Mouse (Mus musculus): ENCODE measurements at regions not wholly inside any gene's neighbourhood (a gene's known extent, or its start where the extent isn't known, plus 50 kb on each side); places are given as distances from the start of the nearest gene placed in this dataset.
A peak's percentile ranks its signal among the peaks of the same experiment; 100 is the strongest.

DNA sequence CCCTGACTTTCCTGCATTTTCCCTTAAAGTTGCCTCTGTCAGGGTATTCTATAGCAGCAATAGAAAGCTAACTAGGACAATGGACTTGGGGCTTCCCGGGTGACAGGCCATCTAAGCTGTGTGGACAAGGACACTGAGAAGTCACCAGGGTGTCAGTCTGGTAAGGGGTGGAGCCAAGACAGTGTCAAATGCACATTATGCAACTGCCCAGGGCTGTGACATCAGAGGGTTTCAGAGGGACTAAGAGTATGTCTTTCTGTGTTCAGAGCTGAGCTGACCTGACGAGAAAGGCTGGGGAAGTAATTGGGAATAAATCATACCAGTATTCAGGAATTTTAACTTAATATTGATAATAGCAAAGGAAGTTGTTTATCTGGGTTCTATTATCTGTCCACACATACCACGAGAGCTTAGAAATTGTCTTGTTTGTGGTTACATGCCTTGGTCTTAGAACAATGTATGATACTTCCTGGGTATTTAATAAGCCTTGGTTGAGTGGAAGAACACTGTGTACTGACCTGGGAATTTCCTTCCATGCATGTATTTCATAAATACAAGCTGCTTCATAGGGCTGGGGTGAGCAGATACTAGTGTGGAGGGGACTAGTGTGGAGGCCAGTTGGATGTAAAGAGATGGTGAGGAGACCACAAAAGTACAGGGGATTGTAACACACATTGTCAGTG lies 279.6 kb upstream of the Pabpc6 start:
- Histone ChIP-seq H3K4me1 (no peaks in the 10 kb centered on the region), H3K4me3 (no peak overlapping the region), H3K27ac (no peak overlapping the region), H3K27me3 (ENCODE audit: low read depth, poor library complexity, severe bottlenecking) (no peaks in the 10 kb centered on the region), H3K9me3 (replicated peaks) (no peaks in the 10 kb centered on the region), H3K36me3 (no peaks in the 10 kb centered on the region)
- 85% methylated on average over 3 of the region's 3 CpGs for WGBS
- DNase-seq (ENCODE audit: low spot score) = no peak

DNA sequence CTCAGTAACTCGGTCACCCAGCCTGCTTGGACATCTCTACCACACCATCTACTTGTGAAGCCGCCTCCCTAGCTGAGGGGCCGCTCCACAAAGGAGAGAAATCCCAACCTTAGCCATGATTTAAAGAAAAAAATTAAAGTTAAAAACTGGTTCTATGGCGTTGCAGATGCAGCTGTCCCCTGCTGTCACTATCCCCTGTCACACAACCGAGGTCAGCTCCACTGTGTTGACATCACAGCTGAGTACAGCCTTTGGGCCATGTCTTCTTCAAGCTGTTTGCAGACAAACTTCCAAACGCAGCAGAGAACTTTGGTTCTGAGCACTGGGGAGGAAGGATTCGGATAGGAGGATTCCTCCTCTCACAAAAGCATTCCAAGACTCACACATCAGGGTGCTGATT lies 278.1 kb upstream of the Pabpc6 start:
- no peaks in the 10 kb centered on the region for H3K36me3 ChIP-seq
- WGBS = 89% methylated on average over 7 of the region's 7 CpGs
- DNase-seq (ENCODE audit: low spot score) = no peak

DNA sequence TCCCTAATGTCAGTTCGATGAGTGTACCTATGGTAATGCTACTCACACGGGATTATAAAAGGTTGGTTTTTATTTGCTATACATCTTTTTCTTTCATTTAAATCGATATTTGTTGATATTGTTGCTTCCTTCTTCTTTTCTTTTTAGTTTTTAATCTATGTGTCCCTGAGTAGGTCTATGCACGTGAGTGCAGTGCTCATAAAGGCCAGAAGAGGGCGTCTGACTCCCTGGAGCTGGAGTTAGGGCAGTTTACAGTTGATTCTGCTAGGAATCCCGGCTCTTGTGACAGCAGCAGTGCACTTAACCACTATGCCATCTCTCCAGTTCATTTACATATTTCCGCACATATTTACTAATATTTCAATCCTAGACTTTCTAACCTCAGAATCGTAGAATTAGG lies 275.0 kb upstream of the Pabpc6 start:
- no peaks in the 10 kb centered on the region for H3K27me3 ChIP-seq (ENCODE audit: low read depth, poor library complexity, severe bottlenecking)
- no peaks in the 10 kb centered on the region for H3K9me3 ChIP-seq (replicated peaks)
- no peak for DNase-seq (ENCODE audit: low spot score)
- H3K27ac ChIP-seq = no peak overlapping the region
- peaks cover 4% of the 10 kb centered on the region; the same call in 1 of the 2 replicates for H3K4me1 ChIP-seq
- H3K4me3 ChIP-seq = no peak overlapping the region
- 87% methylated on average over 8 of the region's 8 CpGs for whole genome bisulfite sequencing
- no peaks in the 10 kb centered on the region for H3K36me3 ChIP-seq

More for the DNA sequence above, 278.1 kb upstream of the Pabpc6 start:
- Histone ChIP-seq H3K27me3 (ENCODE audit: low read depth, poor library complexity, severe bottlenecking) (no peaks in the 10 kb centered on the region), H3K9me3 (replicated peaks) (no peaks in the 10 kb centered on the region), H3K4me3 (no peak overlapping the region), H3K27ac (no peak overlapping the region), H3K4me1 (no peaks in the 10 kb centered on the region)

DNA sequence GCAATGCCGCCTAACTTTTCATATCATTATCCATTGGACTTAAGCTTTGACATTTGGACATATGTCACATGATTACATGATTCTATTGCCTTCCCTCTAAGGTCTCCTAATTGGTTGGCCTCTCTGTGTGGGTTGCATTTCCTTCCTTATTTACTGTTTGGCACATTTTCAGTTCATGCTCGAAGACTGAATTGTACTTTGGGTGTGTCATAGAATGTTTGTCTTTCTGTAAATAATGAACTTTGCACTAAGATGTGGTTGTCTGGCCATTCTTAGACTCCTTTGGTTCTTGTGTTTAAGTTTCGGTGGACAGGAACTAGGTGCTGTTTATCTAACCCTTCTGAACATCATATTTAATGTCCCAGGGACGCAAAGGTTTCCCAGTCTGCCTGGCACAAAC lies 272.7 kb upstream of the Pabpc6 start:
- Histone ChIP-seq H3K4me1 (peaks cover 13% of the 10 kb centered on the region), H3K27ac (no peak overlapping the region), H3K27me3 (ENCODE audit: low read depth, poor library complexity, severe bottlenecking) (no peaks in the 10 kb centered on the region), H3K9me3 (replicated peaks) (no peaks in the 10 kb centered on the region), H3K36me3 (no peaks in the 10 kb centered on the region), H3K4me3 (no peak overlapping the region)
- no peak for DNase-seq (ENCODE audit: low spot score)
- WGBS = 93% methylated on average over 4 of the region's 4 CpGs

DNA sequence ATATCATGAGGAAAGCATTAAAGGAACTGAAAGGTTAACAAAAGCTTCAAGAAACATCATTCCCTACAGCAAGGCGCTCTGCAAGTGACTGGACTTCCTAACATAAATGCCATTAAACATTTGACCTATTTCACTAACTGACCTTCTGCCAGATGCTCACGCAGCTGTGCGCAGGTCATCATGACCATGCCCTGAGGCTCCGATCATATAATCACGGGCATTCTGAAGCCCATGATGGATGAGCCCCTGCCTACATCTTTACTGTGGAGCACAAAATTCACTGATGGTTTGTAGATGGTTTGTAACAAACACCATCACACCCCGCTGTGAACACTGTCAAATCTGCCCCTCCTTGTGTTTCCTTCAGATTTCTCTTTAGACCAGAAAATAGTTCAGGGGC lies 270.1 kb upstream of the Pabpc6 start:
- peak; percentile 37 for DNase-seq (ENCODE audit: low spot score)
- WGBS = 43% methylated on average over 6 of the region's 6 CpGs
- Histone ChIP-seq H3K4me1 (peaks cover 19% of the 10 kb centered on the region), H3K4me3 (no peak overlapping the region), H3K9me3 (replicated peaks) (no peaks in the 10 kb centered on the region), H3K27me3 (ENCODE audit: low read depth, poor library complexity, severe bottlenecking) (no peaks in the 10 kb centered on the region), H3K36me3 (no peaks in the 10 kb centered on the region), H3K27ac (no peak overlapping the region)

DNA sequence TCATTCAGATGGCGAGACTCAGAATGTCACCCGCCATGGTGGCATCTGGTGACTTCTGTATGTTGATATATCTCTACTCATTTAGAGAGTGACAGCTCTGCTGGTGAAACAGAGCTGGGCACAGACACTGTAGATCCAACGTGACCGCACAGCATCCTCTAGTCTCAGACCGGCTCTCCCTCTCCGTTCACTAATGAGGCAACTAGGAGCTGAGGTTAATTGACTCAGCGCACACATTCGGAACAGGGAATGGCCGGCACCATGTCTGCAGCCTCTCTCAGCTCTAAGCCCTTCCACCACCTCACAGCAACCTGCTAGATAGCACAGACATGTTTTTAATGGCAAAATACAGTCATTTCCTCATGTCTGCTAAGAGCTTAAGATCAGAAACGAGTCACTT lies 268.9 kb upstream of the Pabpc6 start:
- H3K27me3 ChIP-seq (ENCODE audit: low read depth, poor library complexity, severe bottlenecking) = no peaks in the 10 kb centered on the region
- no peak for DNase-seq (ENCODE audit: low spot score)
- no peak overlapping the region for H3K4me3 ChIP-seq
- peaks cover 19% of the 10 kb centered on the region for H3K4me1 ChIP-seq
- H3K9me3 ChIP-seq (replicated peaks) = no peaks in the 10 kb centered on the region
- 64% methylated on average over 10 of the region's 10 CpGs for WGBS
- H3K36me3 ChIP-seq = no peaks in the 10 kb centered on the region
- no peak overlapping the region for H3K27ac ChIP-seq

DNA sequence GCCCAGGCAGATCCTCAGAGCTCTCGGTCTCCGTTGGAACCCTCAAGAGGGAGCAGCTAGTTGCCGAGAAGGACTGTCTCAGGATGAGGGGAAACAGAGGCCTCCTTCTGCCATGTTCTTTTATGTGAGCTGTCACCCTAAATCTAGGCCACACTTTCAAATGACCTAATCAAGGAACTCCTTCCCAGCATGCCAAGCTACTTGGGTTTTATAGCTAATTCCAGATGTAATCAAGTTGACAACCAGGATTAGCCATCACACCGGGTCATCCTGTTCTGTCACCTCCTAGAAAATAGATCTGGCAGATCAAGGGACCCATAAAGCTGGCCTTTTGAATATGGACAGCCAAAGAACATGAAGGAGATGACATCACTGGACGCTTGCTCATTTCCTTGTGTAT lies 267.7 kb upstream of the Pabpc6 start:
- DNase-seq (ENCODE audit: low spot score) = no peak
- Histone ChIP-seq H3K4me1 (peaks cover 23% of the 10 kb centered on the region), H3K27me3 (ENCODE audit: low read depth, poor library complexity, severe bottlenecking) (no peaks in the 10 kb centered on the region), H3K27ac (no peak overlapping the region), H3K9me3 (replicated peaks) (no peaks in the 10 kb centered on the region), H3K4me3 (no peak overlapping the region), H3K36me3 (no peaks in the 10 kb centered on the region)
- WGBS = 46% methylated on average over 5 of the region's 5 CpGs

DNA sequence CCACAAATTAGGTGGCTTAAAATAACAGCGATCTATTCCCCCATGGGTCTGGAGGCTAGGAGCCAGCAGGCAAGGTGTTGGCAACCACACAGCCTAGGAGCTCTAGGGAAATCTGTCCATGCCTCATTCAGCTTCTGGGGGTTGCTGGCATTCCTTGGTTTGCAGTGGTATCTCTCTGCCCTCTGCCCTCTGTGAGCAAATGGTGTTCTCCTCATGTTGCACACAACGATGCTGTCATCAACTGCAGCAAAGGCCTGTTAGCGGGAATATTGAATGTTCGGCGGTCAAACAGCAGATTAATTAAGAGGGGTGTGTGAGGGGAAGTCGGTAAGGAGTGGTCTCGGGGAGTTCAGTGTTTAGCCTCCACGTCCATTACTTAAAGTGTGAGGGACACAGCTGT lies 262.7 kb upstream of the Pabpc6 start:
- DNase-seq (ENCODE audit: low spot score) = no peak
- Histone ChIP-seq H3K4me3 (no peak overlapping the region), H3K4me1 (peaks cover 16% of the 10 kb centered on the region), H3K27ac (no peak overlapping the region), H3K9me3 (replicated peaks) (no peaks in the 10 kb centered on the region), H3K36me3 (no peaks in the 10 kb centered on the region), H3K27me3 (ENCODE audit: low read depth, poor library complexity, severe bottlenecking) (no peaks in the 10 kb centered on the region)
- 65% methylated on average over 8 of the region's 8 CpGs for WGBS

DNA sequence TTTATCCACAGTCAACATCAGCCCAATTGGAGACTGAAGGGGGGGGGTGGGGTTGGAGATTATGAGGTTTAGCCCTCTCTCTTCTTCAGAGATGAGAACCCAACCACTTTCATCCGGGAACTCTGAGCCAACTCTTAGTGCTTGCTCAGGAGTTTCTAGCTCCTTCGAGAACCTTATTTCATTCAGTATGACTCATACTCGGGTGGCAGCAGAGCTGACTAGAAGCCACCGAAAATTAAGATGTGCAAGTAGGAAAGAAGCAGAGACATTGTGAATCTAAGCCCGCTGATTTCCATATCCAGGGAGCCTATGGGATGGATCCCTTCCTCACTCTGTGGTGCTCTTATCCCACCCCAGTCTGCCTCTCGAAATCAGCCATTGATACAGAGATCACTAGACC lies 262.0 kb upstream of the Pabpc6 start:
- Histone ChIP-seq H3K27ac (no peak overlapping the region), H3K36me3 (no peaks in the 10 kb centered on the region), H3K4me1 (peaks cover 9% of the 10 kb centered on the region), H3K9me3 (replicated peaks) (no peaks in the 10 kb centered on the region), H3K27me3 (ENCODE audit: low read depth, poor library complexity, severe bottlenecking) (no peaks in the 10 kb centered on the region), H3K4me3 (no peak overlapping the region)
- 87% methylated on average over 6 of the region's 6 CpGs for WGBS
- no peak for DNase-seq (ENCODE audit: low spot score)

DNA sequence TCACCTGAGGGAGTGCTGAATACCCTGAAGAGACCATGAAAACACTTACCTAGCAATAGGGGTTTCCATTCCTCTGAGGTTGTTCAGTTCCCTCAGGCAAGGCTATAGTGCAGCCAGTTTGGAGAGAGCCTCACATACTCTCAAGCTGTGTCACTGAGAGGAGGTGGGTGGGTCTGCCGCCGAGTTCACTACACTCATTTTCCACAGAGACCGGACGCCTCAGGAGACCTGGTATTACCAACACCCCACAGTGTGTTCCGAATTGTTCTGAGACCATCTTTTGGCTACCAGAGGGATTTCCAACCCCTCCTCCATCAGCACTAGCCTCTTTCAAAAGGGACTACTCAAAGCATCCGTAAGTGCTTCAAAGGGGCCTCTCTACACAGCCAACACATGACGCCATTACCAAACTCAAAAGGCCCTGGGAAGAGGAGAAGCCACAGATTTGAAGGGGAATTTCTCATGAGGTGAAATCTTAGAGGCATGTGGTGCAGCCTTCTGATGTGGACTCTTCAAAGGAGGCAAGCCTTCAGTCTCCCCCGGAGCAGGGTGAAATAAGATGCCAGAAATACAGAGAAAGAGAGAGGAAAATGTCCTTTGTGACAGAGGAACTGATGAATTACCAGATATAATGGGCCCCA lies 260.1 kb upstream of the Pabpc6 start:
- Histone ChIP-seq H3K9me3 (replicated peaks) (no peaks in the 10 kb centered on the region), H3K36me3 (no peaks in the 10 kb centered on the region), H3K4me1 (peaks cover 9% of the 10 kb centered on the region), H3K4me3 (no peak overlapping the region), H3K27me3 (ENCODE audit: low read depth, poor library complexity, severe bottlenecking) (no peaks in the 10 kb centered on the region), H3K27ac (no peak overlapping the region)
- 80% methylated on average over 8 of the region's 8 CpGs for WGBS
- DNase-seq (ENCODE audit: low spot score) = no peak

DNA sequence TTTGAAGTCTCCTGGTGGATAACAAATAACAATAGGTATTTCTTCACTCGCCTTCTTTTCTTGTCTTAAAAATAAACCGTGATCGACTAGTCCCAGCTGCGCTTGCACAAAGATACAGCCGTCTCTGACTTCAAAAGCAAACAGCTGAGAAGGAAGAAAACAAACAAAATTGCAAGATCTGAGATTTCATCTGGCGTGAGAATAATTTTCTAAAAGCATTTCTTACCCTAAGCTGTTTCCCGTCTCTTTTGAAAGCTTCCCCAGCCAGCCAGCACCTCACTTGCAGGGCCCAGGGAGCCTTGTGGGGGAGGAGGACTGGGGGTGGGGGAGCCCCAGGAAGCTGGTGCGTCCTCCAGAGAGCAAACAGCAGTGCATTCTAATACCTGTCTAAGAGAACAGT lies 258.2 kb upstream of the Pabpc6 start:
- H3K36me3 ChIP-seq = no peaks in the 10 kb centered on the region
- H3K27me3 ChIP-seq (ENCODE audit: low read depth, poor library complexity, severe bottlenecking) = no peaks in the 10 kb centered on the region
- no peak overlapping the region for H3K27ac ChIP-seq
- DNase-seq (ENCODE audit: low spot score) = no peak
- H3K4me3 ChIP-seq = no peak overlapping the region
- H3K4me1 ChIP-seq = peaks cover 9% of the 10 kb centered on the region
- WGBS = 73% methylated on average over 8 of the region's 8 CpGs
- H3K9me3 ChIP-seq (replicated peaks) = no peaks in the 10 kb centered on the region

DNA sequence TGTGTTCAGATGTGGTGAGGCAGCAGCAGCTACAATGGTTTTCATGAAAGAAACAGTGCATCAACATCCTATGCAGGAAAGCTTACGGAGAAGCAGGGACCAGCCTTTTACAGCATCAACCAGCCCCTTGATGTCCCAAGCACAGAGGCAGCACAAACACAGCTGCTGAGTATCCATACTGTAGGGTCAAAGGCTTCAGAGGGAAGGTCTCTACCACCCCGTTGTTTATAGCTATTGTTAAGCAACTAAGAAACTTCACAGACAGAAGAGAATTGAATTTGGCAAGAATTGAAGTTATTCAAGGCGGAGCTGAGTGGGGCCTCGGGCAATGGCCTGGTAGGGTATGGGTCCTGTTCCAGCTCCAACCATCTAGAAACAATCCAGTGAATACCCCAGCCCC lies 256.8 kb upstream of the Pabpc6 start:
- WGBS = 45% methylated on average over 4 of the region's 4 CpGs
- Histone ChIP-seq H3K27me3 (ENCODE audit: low read depth, poor library complexity, severe bottlenecking) (no peaks in the 10 kb centered on the region), H3K27ac (no peak overlapping the region), H3K36me3 (no peaks in the 10 kb centered on the region), H3K4me3 (no peak overlapping the region), H3K4me1 (0 out of 2 replicates have a peak, but pooled peaks cover 4% of the 10 kb centered on the region), H3K9me3 (replicated peaks) (no peaks in the 10 kb centered on the region)
- DNase-seq (ENCODE audit: low spot score) = no peak

DNA sequence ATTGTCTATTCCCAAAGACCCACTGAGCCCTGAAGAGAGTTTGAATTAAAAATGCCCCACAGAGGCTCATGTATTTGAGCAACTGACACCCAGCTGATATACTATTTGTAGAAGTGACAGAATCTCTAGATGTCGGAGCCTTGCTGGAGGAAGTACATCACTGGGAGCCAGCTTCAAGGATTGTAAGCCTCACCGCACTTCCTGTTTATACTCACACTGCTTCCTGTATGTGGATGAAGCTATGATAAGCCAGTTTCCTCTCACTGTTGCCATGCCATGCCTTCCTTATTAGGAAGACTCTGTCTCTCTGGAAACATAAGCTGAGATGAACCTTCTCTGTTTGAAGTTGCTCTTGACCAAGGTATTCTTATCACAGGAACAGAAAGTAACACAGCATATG lies 251.8 kb upstream of the Pabpc6 start:
- H3K4me1 ChIP-seq = no peaks in the 10 kb centered on the region
- no peak for DNase-seq (ENCODE audit: low spot score)
- no peaks in the 10 kb centered on the region for H3K9me3 ChIP-seq (replicated peaks)
- WGBS = 93% methylated on average over 2 of the region's 2 CpGs
- H3K4me3 ChIP-seq = no peak overlapping the region
- no peaks in the 10 kb centered on the region for H3K36me3 ChIP-seq
- H3K27me3 ChIP-seq (ENCODE audit: low read depth, poor library complexity, severe bottlenecking) = no peaks in the 10 kb centered on the region
- no peak overlapping the region for H3K27ac ChIP-seq

DNA sequence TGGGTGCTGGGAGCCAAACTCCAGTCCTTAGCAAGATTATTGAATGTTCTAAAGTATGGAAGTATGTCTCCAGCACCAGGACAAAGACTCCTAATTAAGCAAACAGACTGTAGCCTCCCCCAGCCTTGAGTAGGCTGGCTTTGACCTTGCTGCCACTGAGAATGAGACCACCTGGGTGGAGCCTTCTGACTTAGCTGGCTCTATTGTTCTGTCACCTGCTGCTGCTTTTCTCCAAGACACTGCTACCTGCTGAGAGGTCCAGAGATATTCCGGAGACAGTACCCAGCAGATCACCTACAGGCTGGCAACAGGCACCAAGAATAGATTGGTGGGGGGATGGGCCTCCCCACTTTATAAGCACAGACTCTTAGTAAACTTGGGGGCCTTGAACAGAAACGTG lies 247.5 kb upstream of the Pabpc6 start:
- no peak for DNase-seq (ENCODE audit: low spot score)
- H3K36me3 ChIP-seq = no peaks in the 10 kb centered on the region
- H3K4me3 ChIP-seq = no peak overlapping the region
- H3K27ac ChIP-seq = no peak overlapping the region
- H3K9me3 ChIP-seq (replicated peaks) = no peaks in the 10 kb centered on the region
- WGBS = 45% methylated on average over 2 of the region's 2 CpGs
- no peaks in the 10 kb centered on the region for H3K4me1 ChIP-seq
- no peaks in the 10 kb centered on the region for H3K27me3 ChIP-seq (ENCODE audit: low read depth, poor library complexity, severe bottlenecking)

Data from limb, embryonic 10.5 days (tissue).